Mouse (Mus musculus) hindbrain, embryonic 16.5 days (tissue): ENCODE results near the gene Tcea2. TPM values are rescaled to one million over a fixed set of nuclear protein-coding genes. Genes with fewer than 3 reads are reported as not detected.

Experiments
- ATAC-seq: fragments of 200-750 bp; cut with Nextera tagmentation; 2 replicates; pipeline ENCODE4 v1.8.0; 2017; ENCODE audit warnings: moderate TSS enrichment, moderate library complexity
- H3K27ac ChIP-seq: fragments of 300-500 bp; sonication (generic); 2 replicates; pipeline ENCODE4 v1.5.1; 2014; ENCODE audit warnings: low read depth, mild to moderate bottlenecking, control low read depth, low read length, moderate library complexity
- H3K27me3 ChIP-seq: fragments of 300-500 bp; sonication (generic); replicated peaks from 2 replicates; pipeline ENCODE4 v1.6.1; 2014; ENCODE audit warnings: low read length; ENCODE audit not compliant: control insufficient read depth, insufficient read depth
- H3K36me3 ChIP-seq: fragments of 300-500 bp; sonication (generic); 2 replicates; pipeline ENCODE4 v1.6.1; 2014; ENCODE audit warnings: mild to moderate bottlenecking, low read length, moderate library complexity, mixed read lengths; ENCODE audit not compliant: control insufficient read depth, insufficient read depth
- H3K4me1 ChIP-seq: fragments of 300-500 bp; sonication (generic); 2 replicates; pipeline ENCODE4 v1.6.1; 2014; ENCODE audit warnings: low read depth, low read length; ENCODE audit not compliant: control insufficient read depth, insufficient read depth
- H3K4me2 ChIP-seq: fragments of 300-500 bp; sonication (generic); 2 replicates; pipeline ENCODE4 v1.6.1; 2014; ENCODE audit warnings: mild to moderate bottlenecking, low read length, control low read depth, moderate library complexity
- H3K4me3 ChIP-seq: fragments of 300-500 bp; sonication (generic); 2 replicates; pipeline ENCODE4 v1.5.1; 2014; ENCODE audit warnings: mild to moderate bottlenecking, low read length, control low read depth, moderate library complexity
- H3K9ac ChIP-seq: fragments of 300-500 bp; sonication (generic); 2 replicates; pipeline ENCODE4 v1.6.1; 2014; ENCODE audit warnings: low read depth, mild to moderate bottlenecking, control low read depth, low read length, moderate library complexity
- H3K9me3 ChIP-seq: fragments of 300-500 bp; sonication (generic); 2 replicates; pipeline ENCODE4 v1.6.1; 2014; ENCODE audit warnings: mild to moderate bottlenecking, low read length, moderate library complexity; ENCODE audit not compliant: control insufficient read depth
- WGBS: fragments of 180-500 bp; shearing (Covaris S2); extraction: QIAGEN DNeasy Blood & Tissue Kit; methylation state at CpG from one replicate; pipeline ENCODE4 v1.1.7; 2014; 5-methylcytosine and 5-hydroxymethylcytosine counted together
- polyA plus RNA-seq: library from polyadenylated mRNA; unstranded; fragments of >200 nt; fragmentation: Nextera tagmentation; extraction: Ambion mirVana; gene quantifications from 2 replicates; pipeline ENCODE4 v1.2.1, GENCODE M21; 2015

Tcea2 gene
- polyA plus RNA-seq, 1 experiment from 2014 or later: 47.7 TPM

DNA sequence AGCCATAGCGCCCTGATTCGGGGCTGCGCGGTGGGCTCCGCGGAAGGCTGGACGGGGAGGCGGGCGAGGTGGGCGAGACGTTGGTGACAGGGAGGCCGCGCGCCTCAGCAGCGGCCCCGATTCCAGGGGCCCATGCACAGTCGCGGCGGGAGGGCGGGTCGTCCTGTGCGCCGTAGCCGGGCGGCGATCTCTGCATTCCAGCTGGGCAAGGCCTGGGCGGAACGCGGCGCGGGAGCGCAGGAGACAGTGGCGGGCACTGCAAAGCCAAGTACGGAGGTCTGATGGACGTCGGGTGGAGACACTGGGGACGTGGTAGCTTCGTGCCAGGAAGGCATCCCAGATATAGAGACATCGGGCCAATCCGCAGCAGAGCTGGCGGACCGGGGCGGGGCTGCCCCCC, 8.8 kb upstream of the Tcea2 start, which contains the start of gene Sox18:
TSS of gene Sox18 (minus strand) at position 315 of the 400 bp plus-strand sequence.
- H3K4me3 ChIP-seq: peak within 1 kb of the TSS; percentile 46
- peak within 1 kb of the TSS; percentile 4; the same call in 1 of the 2 replicates for H3K27ac ChIP-seq
- under 1% methylated on average over 40 of the region's 43 CpGs for WGBS
- no peaks in the 10 kb centered on the region for H3K9me3 ChIP-seq
- peaks cover 15% of the 10 kb centered on the region for H3K4me1 ChIP-seq
- H3K27me3 ChIP-seq: peaks cover 37% of the 10 kb centered on the region
- H3K9ac ChIP-seq: peak within 1 kb of the TSS; percentile 57
- 0 out of 2 replicates have a peak, but pooled peaks have one; percentile 38 for ATAC-seq
- no peaks in the 10 kb centered on the region for H3K36me3 ChIP-seq
- peak within 1 kb of the TSS; percentile 66 for H3K4me2 ChIP-seq

DNA sequence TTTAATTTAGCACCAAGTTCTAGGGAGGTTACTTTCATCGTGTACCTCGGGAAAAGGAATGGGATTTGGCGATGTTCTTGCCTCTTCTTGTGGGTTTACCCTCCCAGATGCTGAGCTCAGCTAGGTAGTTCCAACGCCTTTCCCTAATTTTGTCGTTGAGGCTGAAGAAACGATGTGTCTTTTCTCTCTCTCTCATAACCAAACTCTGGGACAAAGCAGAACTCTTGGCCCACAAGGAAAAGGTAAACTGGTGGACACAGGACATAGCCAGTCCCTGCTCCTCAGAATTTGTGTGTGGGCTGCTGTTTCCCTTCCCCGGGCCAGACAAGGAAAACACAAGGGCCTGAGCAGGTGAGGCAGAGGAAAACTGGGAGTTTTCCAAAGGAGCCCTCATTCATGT, 8.1 kb upstream of the Tcea2 start:
- no peak overlapping the region for H3K4me2 ChIP-seq
- H3K9ac ChIP-seq: no peak overlapping the region
- no peak overlapping the region for H3K4me3 ChIP-seq
- peaks cover 15% of the 10 kb centered on the region for H3K4me1 ChIP-seq
- H3K36me3 ChIP-seq: no peaks in the 10 kb centered on the region
- H3K9me3 ChIP-seq: no peaks in the 10 kb centered on the region
- no peak overlapping the region for H3K27ac ChIP-seq
- ATAC-seq: no peak
- 31% methylated on average over 7 of the region's 7 CpGs for WGBS
- H3K27me3 ChIP-seq: peaks cover 37% of the 10 kb centered on the region

DNA sequence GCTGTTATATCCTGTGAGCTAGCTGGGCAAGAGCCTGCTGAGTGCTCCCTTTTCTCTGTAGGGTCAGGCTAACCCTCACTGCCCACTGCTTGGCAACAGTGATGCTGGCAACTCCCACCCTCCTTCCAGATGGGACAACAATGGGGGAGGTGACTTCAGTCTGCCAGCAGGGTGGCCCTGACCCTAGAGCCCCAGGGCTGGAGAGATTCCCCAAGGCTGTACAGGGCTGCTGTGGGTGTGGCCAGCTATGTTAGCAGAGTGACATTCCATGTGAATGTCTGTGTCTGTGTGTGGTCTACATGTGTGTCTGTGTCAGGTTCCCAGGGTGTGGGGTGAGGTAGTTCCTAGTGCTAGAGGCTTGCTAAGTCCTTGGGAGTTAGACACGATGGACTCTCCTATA, 6.6 kb upstream of the Tcea2 start:
- no peak overlapping the region for H3K27ac ChIP-seq
- no peak for ATAC-seq
- no peak overlapping the region for H3K9ac ChIP-seq
- no peaks in the 10 kb centered on the region for H3K36me3 ChIP-seq
- no peaks in the 10 kb centered on the region for H3K9me3 ChIP-seq
- peaks cover 34% of the 10 kb centered on the region for H3K27me3 ChIP-seq
- H3K4me1 ChIP-seq: peaks cover 15% of the 10 kb centered on the region
- no peak overlapping the region for H3K4me3 ChIP-seq
- H3K4me2 ChIP-seq: no peak overlapping the region
- 53% methylated on average over 1 of the region's 1 CpGs for WGBS

DNA sequence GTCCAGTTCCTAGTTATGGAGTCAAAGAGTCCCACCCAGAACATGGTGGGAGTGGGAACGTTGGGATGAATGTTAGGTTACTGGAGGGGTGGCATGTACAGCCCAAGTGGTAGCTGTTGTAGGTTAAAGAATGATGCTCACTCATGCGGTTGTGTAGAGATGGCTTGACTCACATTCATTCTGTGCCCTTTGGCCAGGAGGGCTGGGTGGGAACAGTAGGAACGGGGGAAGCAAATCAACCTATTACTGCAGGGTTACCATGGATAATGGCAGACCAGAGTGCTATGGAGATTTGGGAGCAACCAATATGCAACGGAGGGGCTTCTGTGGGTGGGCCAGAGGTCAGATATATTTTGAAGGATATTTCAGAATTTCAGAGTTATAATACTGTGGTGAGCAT, 5.2 kb upstream of the Tcea2 start:
- 77% methylated on average over 4 of the region's 4 CpGs for WGBS
- no peak for ATAC-seq
- no peaks in the 10 kb centered on the region for H3K36me3 ChIP-seq
- no peak overlapping the region for H3K4me2 ChIP-seq
- peaks cover 28% of the 10 kb centered on the region for H3K27me3 ChIP-seq
- no peaks in the 10 kb centered on the region for H3K9me3 ChIP-seq
- no peak overlapping the region for H3K4me3 ChIP-seq
- no peak overlapping the region for H3K27ac ChIP-seq
- peaks cover 21% of the 10 kb centered on the region for H3K4me1 ChIP-seq
- no peak overlapping the region for H3K9ac ChIP-seq

DNA sequence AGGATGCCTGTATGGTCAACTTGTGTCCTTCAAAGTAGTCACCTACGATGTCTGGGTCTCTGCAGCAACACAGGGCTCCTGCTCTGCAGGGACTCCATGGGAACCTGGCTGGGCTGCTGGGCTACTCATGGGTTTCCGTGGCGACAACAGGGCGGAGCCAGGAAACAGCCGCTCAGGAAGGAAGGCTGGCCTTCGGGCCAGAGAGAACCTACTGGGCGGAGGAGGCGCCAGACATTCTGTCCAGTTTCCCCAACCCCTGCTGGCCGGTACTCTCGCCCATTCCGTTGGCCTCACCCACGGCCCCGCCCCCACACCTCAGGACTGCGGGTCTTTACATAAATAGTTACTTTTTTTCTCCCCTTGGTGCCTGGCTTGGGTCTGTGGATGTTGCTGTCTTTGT, 4.7 kb upstream of the Tcea2 start:
- H3K27ac ChIP-seq: no peak overlapping the region
- H3K9me3 ChIP-seq: no peaks in the 10 kb centered on the region
- ATAC-seq: peak; percentile 41; the same call in 1 of the 2 replicates
- peaks cover 23% of the 10 kb centered on the region for H3K27me3 ChIP-seq
- 5% methylated on average over 14 of the region's 14 CpGs for WGBS
- peaks cover 20% of the 10 kb centered on the region for H3K4me1 ChIP-seq
- H3K36me3 ChIP-seq: no peaks in the 10 kb centered on the region
- H3K9ac ChIP-seq: peak overlapping the region; percentile 29; the same call in 1 of the 2 replicates
- H3K4me2 ChIP-seq: peak overlapping the region; percentile 45
- H3K4me3 ChIP-seq: no peak overlapping the region

DNA sequence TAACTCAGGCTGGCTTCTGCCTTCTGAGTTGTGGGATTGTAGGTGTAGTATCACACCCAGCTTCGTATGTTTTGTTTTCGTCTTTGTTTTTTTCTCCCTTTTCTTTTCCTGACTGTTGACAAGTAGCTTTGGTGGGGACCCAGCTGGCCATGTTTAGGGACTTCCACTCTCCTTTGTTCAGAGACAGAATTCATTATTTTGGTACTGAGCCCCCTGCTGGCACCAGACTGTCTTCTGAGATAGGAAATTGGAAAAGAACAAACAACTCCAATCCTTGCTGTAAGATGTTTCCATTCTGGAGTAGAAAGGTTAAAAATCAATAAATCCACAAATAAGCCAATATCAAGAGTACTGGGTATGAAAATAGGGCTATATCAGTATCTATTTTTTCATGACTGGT, 3.7 kb upstream of the Tcea2 start:
- no peak for ATAC-seq
- Histone ChIP-seq H3K27ac (0 out of 2 replicates have a peak overlapping the region, but pooled peaks have one; percentile 31), H3K4me2 (no peak overlapping the region), H3K27me3 (peaks cover 14% of the 10 kb centered on the region), H3K4me3 (no peak overlapping the region), H3K9me3 (no peaks in the 10 kb centered on the region), H3K4me1 (peaks cover 21% of the 10 kb centered on the region), H3K9ac (no peak overlapping the region), H3K36me3 (no peaks in the 10 kb centered on the region)
- WGBS: 19% methylated on average over 2 of the region's 2 CpGs

DNA sequence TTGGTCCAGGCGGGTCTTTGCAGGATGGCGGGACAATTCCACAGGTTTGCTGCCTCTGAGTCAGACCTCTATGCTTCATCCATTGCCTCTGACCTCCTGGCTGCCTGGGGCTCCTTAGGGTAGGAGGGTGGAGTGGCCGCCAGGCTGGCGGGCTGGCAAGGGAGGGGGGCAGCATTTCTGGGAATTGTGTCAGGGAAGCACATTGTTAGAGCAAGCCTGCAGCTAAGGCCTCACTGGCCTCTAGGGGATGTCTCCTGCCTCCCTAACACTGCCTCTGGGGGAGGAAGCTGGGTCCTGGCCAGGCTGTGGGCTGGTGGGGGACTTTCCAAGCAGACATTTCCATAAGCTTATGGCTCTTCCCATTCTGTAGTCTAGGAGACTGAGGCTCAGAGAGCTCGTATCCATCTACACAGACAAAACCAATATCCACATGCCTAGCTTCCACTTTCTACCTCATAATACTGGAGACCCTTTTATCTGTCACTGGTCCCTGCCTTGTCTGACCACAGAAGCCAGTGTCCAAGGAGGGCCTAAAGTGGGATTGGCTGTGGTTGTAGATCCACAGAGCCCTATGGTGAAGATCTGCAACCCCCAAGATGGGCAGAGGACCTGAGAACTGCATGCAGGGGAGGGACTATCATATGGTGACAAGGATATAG, 2.9 kb upstream of the Tcea2 start:
- Histone ChIP-seq H3K27me3 (peaks cover 7% of the 10 kb centered on the region), H3K9ac (no peak overlapping the region), H3K4me1 (peaks cover 19% of the 10 kb centered on the region), H3K9me3 (no peaks in the 10 kb centered on the region), H3K27ac (no peak overlapping the region; the same call in 1 of the 2 replicates), H3K4me3 (no peak overlapping the region), H3K4me2 (no peak overlapping the region), H3K36me3 (no peaks in the 10 kb centered on the region)
- no peak for ATAC-seq
- 62% methylated on average over 5 of the region's 5 CpGs for WGBS

DNA sequence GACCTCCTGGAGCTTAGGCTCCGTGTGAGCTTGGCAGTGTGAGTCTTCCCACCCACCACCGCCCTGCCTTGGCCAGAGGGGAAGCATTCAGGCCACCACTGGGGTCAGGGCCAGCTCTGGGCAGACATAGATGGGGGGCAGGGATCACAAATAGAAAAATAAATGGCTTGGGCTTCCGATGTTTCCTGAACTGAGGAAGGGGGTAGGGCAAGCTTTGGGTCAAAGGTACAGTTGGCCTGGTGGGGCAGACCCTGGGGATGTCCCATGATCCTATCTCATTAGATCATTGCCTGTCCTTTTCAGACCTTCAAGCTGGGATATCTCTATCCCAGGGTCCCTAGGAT, 2.4 kb upstream of the Tcea2 start:
- H3K4me2 ChIP-seq: no peak overlapping the region
- no peak for ATAC-seq

DNA sequence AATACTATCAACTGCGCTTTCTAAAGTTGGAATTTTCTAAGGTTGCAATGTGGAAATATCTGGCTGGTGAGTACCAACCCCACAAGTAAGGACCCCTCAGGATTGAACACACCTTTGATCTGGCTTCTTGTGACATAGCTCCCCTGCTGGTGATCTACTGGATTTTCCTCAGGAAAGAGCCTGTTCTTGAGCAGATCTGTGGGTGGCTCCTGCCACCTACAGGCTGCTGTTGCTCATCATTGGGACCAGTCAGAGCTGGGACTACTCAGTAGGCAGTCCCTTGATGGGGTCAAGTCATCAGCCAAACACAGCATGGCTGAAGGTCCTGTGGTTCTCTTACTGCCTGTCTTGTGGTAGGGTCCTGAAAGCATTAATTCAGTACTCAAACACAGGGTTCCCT, 1.3 kb upstream of the Tcea2 start:
- Histone ChIP-seq H3K4me2 (no peak overlapping the region), H3K36me3 (no peaks in the 10 kb centered on the region), H3K27ac (no peak overlapping the region), H3K4me1 (peaks cover 19% of the 10 kb centered on the region), H3K4me3 (no peak overlapping the region), H3K9me3 (no peaks in the 10 kb centered on the region), H3K9ac (no peak overlapping the region), H3K27me3 (no peaks in the 10 kb centered on the region)
- peak; percentile 65 for ATAC-seq
- 47% methylated on average over 1 of the region's 1 CpGs for WGBS

More for the DNA sequence above, 2.4 kb upstream of the Tcea2 start:
- Histone ChIP-seq H3K36me3 (no peaks in the 10 kb centered on the region), H3K9me3 (no peaks in the 10 kb centered on the region), H3K27me3 (peaks cover 2% of the 10 kb centered on the region), H3K4me1 (peaks cover 19% of the 10 kb centered on the region), H3K27ac (no peak overlapping the region), H3K9ac (no peak overlapping the region), H3K4me3 (no peak overlapping the region)
- WGBS: 62% methylated on average over 3 of the region's 3 CpGs
